ENCODE assay signal across 15 mouse cellular contexts in genomic region chr8:79338619-79339018, GRCm38 (mm10).
"Had no signal": no experiment of that assay in that cellular context is flagged by ENCODE, and none has a peak within 500 bp of the region (broad histone marks: within the 10 kb centered on the region; RNA-seq: fewer than 3 reads in every experiment).

No protein-coding gene starts in this region.

- H3K36me3 ChIP-seq: liver, embryonic 15.5 days had no signal

- ATAC-seq: lung, postnatal 0 days; midbrain, embryonic 13.5 days had no signal

- H3K9me3 ChIP-seq: limb, embryonic 10.5 days; liver, embryonic 15.5 days; midbrain, embryonic 13.5 days; neural tube, embryonic 15.5 days had no signal

- DNase-seq: kidney, adult 8-10 months; kidney, postnatal 36 days; lung, adult 2 months; lung, postnatal 36 days; right cerebral cortex, postnatal 4 days; spleen, adult 18-20 months; thymus, postnatal 14 days had no signal

- H3K9ac ChIP-seq: liver, embryonic 15.5 days; midbrain, embryonic 13.5 days; neural tube, embryonic 15.5 days had no signal

- H3K27ac ChIP-seq: layer of hippocampus, adult 2 months; left cerebral cortex, adult 2 months; limb, embryonic 10.5 days; liver, embryonic 15.5 days; midbrain, embryonic 13.5 days; neural tube, embryonic 15.5 days had no signal

- H3K4me3 ChIP-seq: layer of hippocampus, adult 2 months; left cerebral cortex, adult 2 months; limb, embryonic 10.5 days; liver, embryonic 15.5 days; midbrain, embryonic 13.5 days; neural tube, embryonic 15.5 days had no signal

- H3K4me2 ChIP-seq: liver, embryonic 11.5 days; liver, embryonic 15.5 days; midbrain, embryonic 13.5 days; neural tube, embryonic 15.5 days had no signal

- H3K4me1 ChIP-seq: limb, embryonic 10.5 days; liver, embryonic 15.5 days; midbrain, embryonic 13.5 days; neural tube, embryonic 15.5 days had no signal

- H3K27me3 ChIP-seq: liver, embryonic 15.5 days; midbrain, embryonic 13.5 days; neural tube, embryonic 15.5 days had no signal
